In genomic region chr15:99332921-99333675, GRCm38 (mm10) we compare ENCODE assay signal across 8 mouse cellular contexts. TPM values are rescaled to one million over a fixed set of nuclear protein-coding genes. Genes with fewer than 3 reads are reported as not detected.
A peak's percentile ranks its signal among the peaks of the same experiment; 100 is the strongest.
DNase-seq lines count a peak whose midpoint lies in the region; ATAC-seq lines count a peak whose summit lies in the region.

No protein-coding gene starts in this region.

- ATAC-seq in CD4-positive, CD25-positive, alpha-beta regulatory T cell, adult 4 months, result peak; percentile 94
- no peak for ATAC-seq in forebrain, embryonic 16.5 days
- peak; percentile 89 for ATAC-seq in megakaryocyte progenitor cell, adult 5-6 weeks (replicated peaks; ENCODE audit: poor library complexity)
- ATAC-seq in stomach, embryonic 14.5 days (ENCODE audit: insufficient number of reproducible peaks, insufficient read depth, low FRiP score, low read depth), result peak; percentile 88; the same call in 1 of the 2 replicates

- H3K9me3 ChIP-seq in forebrain, embryonic 16.5 days (ENCODE audit: control insufficient read depth, low read length), result no peaks in the 10 kb centered on the region
- no peaks in the 10 kb centered on the region for H3K9me3 ChIP-seq in hindbrain, embryonic 10.5 days
- no peaks in the 10 kb centered on the region for H3K9me3 ChIP-seq in stomach, embryonic 14.5 days (ENCODE audit: control insufficient read depth, low read depth, low read length)

- peaks cover 2% of the 10 kb centered on the region; the same call in 1 of the 2 replicates for H3K4me1 ChIP-seq in forebrain, embryonic 16.5 days (replicated peaks; ENCODE audit: control insufficient read depth, insufficient read depth, low read length)
- H3K4me1 ChIP-seq in hindbrain, embryonic 10.5 days (replicated peaks), result peaks cover 67% of the 10 kb centered on the region
- H3K4me1 ChIP-seq in stomach, embryonic 14.5 days (ENCODE audit: control insufficient read depth, insufficient read depth, low read length), result peaks cover 34% of the 10 kb centered on the region

- H3K9ac ChIP-seq in forebrain, embryonic 16.5 days (replicated peaks; ENCODE audit: low read depth, low read length), result no peak overlapping the region
- H3K9ac ChIP-seq in stomach, embryonic 14.5 days (replicated peaks; ENCODE audit: low read depth, low read length), result no peak overlapping the region

- no peaks in the 10 kb centered on the region for H3K27me3 ChIP-seq in forebrain, embryonic 16.5 days (replicated peaks; ENCODE audit: control insufficient read depth, insufficient read depth, low read length)
- H3K27me3 ChIP-seq in hindbrain, embryonic 10.5 days (ENCODE audit: insufficient read depth, poor library complexity, severe bottlenecking), result 0 out of 2 replicates have a peak, but pooled peaks cover 6% of the 10 kb centered on the region
- no peaks in the 10 kb centered on the region for H3K27me3 ChIP-seq in stomach, embryonic 14.5 days (ENCODE audit: control insufficient read depth, insufficient read depth, low read length)

- H3K4me3 ChIP-seq in forebrain, embryonic 16.5 days (replicated peaks; ENCODE audit: low read length), result no peak overlapping the region
- no peak overlapping the region for H3K4me3 ChIP-seq in hindbrain, embryonic 10.5 days
- no peak overlapping the region for H3K4me3 ChIP-seq in stomach, embryonic 14.5 days (ENCODE audit: low read depth, low read length)

- no peaks in the 10 kb centered on the region for H3K36me3 ChIP-seq in forebrain, embryonic 16.5 days (ENCODE audit: control insufficient read depth, insufficient read depth)
- peaks cover 35% of the 10 kb centered on the region for H3K36me3 ChIP-seq in hindbrain, embryonic 10.5 days
- peaks cover 9% of the 10 kb centered on the region; the same call in 1 of the 2 replicates for H3K36me3 ChIP-seq in stomach, embryonic 14.5 days (ENCODE audit: control insufficient read depth, insufficient read depth, low read length)

- intact Hi-C loops in left cerebral cortex, postnatal 10 days (cut with DNase I), result no loop called here

- WGBS in forebrain, embryonic 16.5 days, result 74% methylated on average over 9 of the region's 9 CpGs
- 57% methylated on average over 9 of the region's 9 CpGs for WGBS in hindbrain, embryonic 10.5 days
- 27% methylated on average over 9 of the region's 9 CpGs for WGBS in stomach, embryonic 14.5 days

- no peak overlapping the region for H3K4me2 ChIP-seq in forebrain, embryonic 16.5 days (ENCODE audit: low read length)
- no peak overlapping the region for H3K4me2 ChIP-seq in stomach, embryonic 14.5 days (replicated peaks; ENCODE audit: low read depth, low read length)

- peak overlapping the region; percentile 29 for H3K27ac ChIP-seq in forebrain, embryonic 16.5 days (ENCODE audit: low read length)
- peak overlapping the region; percentile 83 for H3K27ac ChIP-seq in hindbrain, embryonic 10.5 days
- H3K27ac ChIP-seq in stomach, embryonic 14.5 days (ENCODE audit: low read length), result peak overlapping the region; percentile 94

- DNase-seq in adrenal gland, postnatal 10 days, result peak; percentile 67
- DNase-seq in hindbrain, embryonic 10.5 days (ENCODE audit: low spot score), result peak; percentile 74
- DNase-seq in left cerebral cortex, postnatal 10 days (ENCODE audit: extremely low spot score in 1 of 2, low spot score in 2 of 2), result peak; percentile 50 to 87
- no peak for DNase-seq in cerebellum, adult 8-10 months

RNA-seq across cellular contexts. Expression of gene Fmnl3, which starts 37.2 kb away (rescaled TPM):
- 10 to 100 TPM in 1 of 2 experiments, 1 to 10 TPM in 1; 7.7 to 16.0 TPM for polyA plus RNA-seq in CD4-positive, CD25-positive, alpha-beta regulatory T cell, adult 4 months (2017; shearing (Covaris generic))
- 10 to 100 TPM; 27.6 to 31.7 TPM for total RNA-seq in adrenal gland, postnatal 10 days (2021)
- 8.7 and 10.3 TPM in 2 replicates for polyA plus RNA-seq in forebrain, embryonic 16.5 days (2015; fragmentation: Nextera tagmentation; extraction: Ambion mirVana)
- polyA plus RNA-seq in hindbrain, embryonic 10.5 days (2016; fragmentation: Nextera tagmentation; extraction: Ambion mirVana), result 10.7 and 14.6 TPM in 2 replicates
- 10 to 100 TPM; 12.6 to 14.1 TPM for total RNA-seq in left cerebral cortex, postnatal 10 days (2021)
- 11.4 and 11.5 TPM in 2 replicates for total RNA-seq in megakaryocyte progenitor cell, adult 5-6 weeks (2015)
- 17.2 and 21.2 TPM in 2 replicates for total RNA-seq in megakaryocyte progenitor cell, adult 5-6 weeks (2017)
- 21.5 and 23.1 TPM in 2 replicates for polyA plus RNA-seq in stomach, embryonic 14.5 days (2014; fragmentation: Nextera tagmentation; extraction: Ambion mirVana)

RNA-seq across cellular contexts. Expression of gene Fam186b, which starts 37.4 kb away (rescaled TPM):
- under 1 TPM; 0.16 to 0.18 TPM for polyA plus RNA-seq in CD4-positive, CD25-positive, alpha-beta regulatory T cell, adult 4 months (2017; shearing (Covaris generic))
- total RNA-seq in adrenal gland, postnatal 10 days (2021), result 1 to 10 TPM; 1.5 to 1.9 TPM
- 0.42 and 0.50 TPM in 2 replicates for polyA plus RNA-seq in forebrain, embryonic 16.5 days (2015; fragmentation: Nextera tagmentation; extraction: Ambion mirVana)
- 0.20 and 0.27 TPM in 2 replicates for polyA plus RNA-seq in hindbrain, embryonic 10.5 days (2016; fragmentation: Nextera tagmentation; extraction: Ambion mirVana)
- 1 to 10 TPM; 1.4 to 1.5 TPM for total RNA-seq in left cerebral cortex, postnatal 10 days (2021)
- not detected in 2 replicates for total RNA-seq in megakaryocyte progenitor cell, adult 5-6 weeks (2015)
- total RNA-seq in megakaryocyte progenitor cell, adult 5-6 weeks (2017), result not detected in 2 replicates
- 0.13 TPM in 1 of 2 replicates, not detected in the other for polyA plus RNA-seq in stomach, embryonic 14.5 days (2014; fragmentation: Nextera tagmentation; extraction: Ambion mirVana)

RNA-seq across cellular contexts. Expression of gene Prpf40b, which starts 38.2 kb away (rescaled TPM):
- polyA plus RNA-seq in CD4-positive, CD25-positive, alpha-beta regulatory T cell, adult 4 months (2017; shearing (Covaris generic)), result 10 to 100 TPM in 1 of 2 experiments, 1 to 10 TPM in 1; 9.7 to 17.7 TPM
- total RNA-seq in adrenal gland, postnatal 10 days (2021), result 10 to 100 TPM; 40.4 to 57.2 TPM
- 111 and 129 TPM in 2 replicates for polyA plus RNA-seq in forebrain, embryonic 16.5 days (2015; fragmentation: Nextera tagmentation; extraction: Ambion mirVana)
- polyA plus RNA-seq in hindbrain, embryonic 10.5 days (2016; fragmentation: Nextera tagmentation; extraction: Ambion mirVana), result 61.1 and 63.3 TPM in 2 replicates
- total RNA-seq in left cerebral cortex, postnatal 10 days (2021), result 100 to 1,000 TPM; 101 to 105 TPM
- 7.8 and 11.0 TPM in 2 replicates for total RNA-seq in megakaryocyte progenitor cell, adult 5-6 weeks (2015)
- 8.1 and 10.3 TPM in 2 replicates for total RNA-seq in megakaryocyte progenitor cell, adult 5-6 weeks (2017)
- polyA plus RNA-seq in stomach, embryonic 14.5 days (2014; fragmentation: Nextera tagmentation; extraction: Ambion mirVana), result 57.3 and 57.5 TPM in 2 replicates

RNA-seq across cellular contexts. Expression of gene Tmbim6, which starts 59.6 kb away (rescaled TPM):
- polyA plus RNA-seq in CD4-positive, CD25-positive, alpha-beta regulatory T cell, adult 4 months (2017; shearing (Covaris generic)), result 1,000 to 10,000 TPM; 1,029 to 1,509 TPM
- 100 to 1,000 TPM; 581 to 642 TPM for total RNA-seq in adrenal gland, postnatal 10 days (2021)
- 273 and 295 TPM in 2 replicates for polyA plus RNA-seq in forebrain, embryonic 16.5 days (2015; fragmentation: Nextera tagmentation; extraction: Ambion mirVana)
- 283 and 284 TPM in 2 replicates for polyA plus RNA-seq in hindbrain, embryonic 10.5 days (2016; fragmentation: Nextera tagmentation; extraction: Ambion mirVana)
- total RNA-seq in left cerebral cortex, postnatal 10 days (2021), result 100 to 1,000 TPM; 309 to 315 TPM
- total RNA-seq in megakaryocyte progenitor cell, adult 5-6 weeks (2015), result 381 and 438 TPM in 2 replicates
- total RNA-seq in megakaryocyte progenitor cell, adult 5-6 weeks (2017), result 164 and 187 TPM in 2 replicates
- polyA plus RNA-seq in stomach, embryonic 14.5 days (2014; fragmentation: Nextera tagmentation; extraction: Ambion mirVana), result 317 and 355 TPM in 2 replicates

Comparison
In these comparisons a context has a peak if more than half of its experiments do, and no peak if none do; other contexts are left out.
1. H3K27ac ChIP-seq: peak in every context shown above with its lines; median percentile 94 in stomach, embryonic 14.5 days; 83 in hindbrain, embryonic 10.5 days; 29 in forebrain, embryonic 16.5 days.